Mouse (Mus musculus): ENCODE results near the gene Nploc4.

DNA sequence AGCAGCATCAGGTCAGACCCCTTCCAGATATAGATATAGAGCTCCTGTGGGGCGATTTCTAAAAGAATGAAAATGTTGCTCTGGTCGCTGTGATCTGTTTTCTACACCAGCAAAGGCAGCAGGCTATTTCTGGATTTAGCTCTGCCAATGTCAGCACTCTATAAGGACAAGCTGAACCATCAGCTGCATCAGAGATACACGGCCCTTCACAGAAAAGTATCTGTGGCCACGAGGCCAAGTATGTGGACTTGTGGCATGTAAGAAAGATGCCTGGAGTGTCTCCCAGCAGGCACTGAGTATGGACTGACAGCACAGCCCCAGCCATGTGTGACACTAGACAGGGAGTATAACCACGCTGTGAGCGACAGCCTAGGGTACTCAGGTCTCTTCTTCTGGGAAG lies 50.9 kb downstream of the Nploc4 start:
- TF ChIP-seq HCFC1 (IDR thresholded peaks at IDR 0.05; ENCODE audit: low read depth, low read length) (no peak), CTCF (conservative IDR thresholded peaks at IDR 0.05 in 1 of 2, IDR thresholded peaks at IDR 0.05 in 1 of 2; ENCODE audit: low read depth in 2 of 2, low read length in 2 of 2) (no peak), ELF1 (IDR thresholded peaks at IDR 0.05; ENCODE audit: low read depth, low read length) (no peak), IRF4 (IDR thresholded peaks at IDR 0.05; ENCODE audit: low read depth, low read length) (no peak), POLR2AphosphoS2 (IDR thresholded peaks at IDR 0.05; ENCODE audit: low read depth, low read length) (no peak), KAT2A (IDR thresholded peaks at IDR 0.05; ENCODE audit: insufficient replicate concordance, low read length) (no peak), EP300 (IDR thresholded peaks at IDR 0.05; ENCODE audit: low read length) (no peak), NRF1 (IDR thresholded peaks at IDR 0.05; ENCODE audit: low read depth, low read length) (no peak)

Data from CH12.LX (cell line).